Mouse (Mus musculus) gastrocnemius, postnatal 36 days (tissue): ENCODE measurements at regions not wholly inside any gene's neighbourhood (a gene's known extent, or its start where the extent isn't known, plus 50 kb on each side); places are given as distances from the start of the nearest gene placed in this dataset.

Experiments
- DNase-seq, 2 experiments: peaks; one replicate each; pipeline ENCODE4 v3.0.0; 2022
- intact Hi-C: fragments of 180-260 bp; cut with DNase I; formaldehyde crosslinking; loops from one replicate; pipeline ENCODE4 v1.15.1; 2025

- DNase-seq = no peak
- intact Hi-C loops = no loop called here
Observed at GRCm38 (mm10) chr5:52920251-52920650, 86.4 kb downstream of the Anapc4 start.

GRCm38 (mm10) chr5:52920722-52921264 lies 87.0 kb downstream of the Anapc4 start:
- intact Hi-C loops = no loop called here

GRCm38 (mm10) chr5:52925006-52925405 lies 91.2 kb downstream of the Anapc4 start:
- DNase-seq = no peak
- intact Hi-C loops = no loop called here

More at GRCm38 (mm10) chr5:52920722-52921264, 87.0 kb downstream of the Anapc4 start:
- DNase-seq = no peak

- DNase-seq = no peak
- intact Hi-C loops = no loop called here
Observed at GRCm38 (mm10) chr5:52929690-52930089, 95.9 kb downstream of the Anapc4 start.

- no peak for DNase-seq
- intact Hi-C loops = no loop called here
Observed at GRCm38 (mm10) chr5:52933291-52933690, 99.5 kb downstream of the Anapc4 start.

GRCm38 (mm10) chr5:52937626-52938025 lies 100.3 kb upstream of the Slc34a2 start:
- intact Hi-C loops = no loop called here
- no peak for DNase-seq

GRCm38 (mm10) chr5:52939994-52940393 lies 97.9 kb upstream of the Slc34a2 start:
- DNase-seq = no peak
- intact Hi-C loops = loop anchor here (5.0 kb wide), 1 partner anchor 58 kb away; no protein-coding TSS in a partner anchor

GRCm38 (mm10) chr5:52940645-52941044 lies 97.2 kb upstream of the Slc34a2 start:
- no peak for DNase-seq
- intact Hi-C loops = loop anchor here (5.0 kb wide), 1 partner anchor 58 kb away; no protein-coding TSS in a partner anchor

GRCm38 (mm10) chr5:52953875-52954274 lies 84.0 kb upstream of the Slc34a2 start:
- DNase-seq = no peak
- intact Hi-C loops = no loop called here

- intact Hi-C loops = no loop called here
- DNase-seq = no peak
Observed at GRCm38 (mm10) chr5:52954713-52955112, 83.2 kb upstream of the Slc34a2 start.

GRCm38 (mm10) chr5:52964209-52964608 lies 73.7 kb upstream of the Slc34a2 start:
- intact Hi-C loops = no loop called here
- DNase-seq = no peak

GRCm38 (mm10) chr5:52971811-52972210 lies 66.1 kb upstream of the Slc34a2 start:
- no peak for DNase-seq
- intact Hi-C loops = no loop called here

GRCm38 (mm10) chr5:52973003-52973402 lies 64.9 kb upstream of the Slc34a2 start:
- no peak for DNase-seq
- intact Hi-C loops = no loop called here

- intact Hi-C loops = no loop called here
Observed at GRCm38 (mm10) chr5:52975557-52976088, 62.3 kb upstream of the Slc34a2 start.

GRCm38 (mm10) chr5:52977826-52978687 lies 59.8 kb upstream of the Slc34a2 start:
- intact Hi-C loops = no loop called here
- DNase-seq = no peak

More at GRCm38 (mm10) chr5:52975557-52976088, 62.3 kb upstream of the Slc34a2 start:
- DNase-seq = no peak

- intact Hi-C loops = no loop called here
- DNase-seq = no peak
Observed at GRCm38 (mm10) chr5:52979458-52979857, 58.4 kb upstream of the Slc34a2 start.

GRCm38 (mm10) chr5:52982056-52982455 lies 55.8 kb upstream of the Slc34a2 start:
- no peak for DNase-seq
- intact Hi-C loops = no loop called here

GRCm38 (mm10) chr5:52982741-52983140 lies 55.1 kb upstream of the Slc34a2 start:
- intact Hi-C loops = no loop called here

More at GRCm38 (mm10) chr5:52982741-52983140, 55.1 kb upstream of the Slc34a2 start:
- DNase-seq = no peak
